Mouse (Mus musculus): ENCODE measurements around the gene Galnt6. TPM values are rescaled to one million over a fixed set of nuclear protein-coding genes. Genes with fewer than 3 reads are reported as not detected.
A peak's percentile ranks its signal among the peaks of the same experiment; 100 is the strongest.

Gene Galnt6
- total RNA-seq, 2 experiments from 2014 or later: 2.0 to 2.1 TPM

- no peak for DNase-seq (ENCODE audit: low spot score in 2 of 2)
These were observed 42.7 kb downstream of the Galnt6 start for GRCm38 (mm10) chr15:100686434-100686833.

- no peak for DNase-seq (ENCODE audit: low spot score in 2 of 2)
These were observed 43.3 kb downstream of the Galnt6 start for GRCm38 (mm10) chr15:100685849-100686248.

- DNase-seq (ENCODE audit: low spot score in 2 of 2): no peak
These were observed 43.9 kb downstream of the Galnt6 start for GRCm38 (mm10) chr15:100685255-100685654.

DNA sequence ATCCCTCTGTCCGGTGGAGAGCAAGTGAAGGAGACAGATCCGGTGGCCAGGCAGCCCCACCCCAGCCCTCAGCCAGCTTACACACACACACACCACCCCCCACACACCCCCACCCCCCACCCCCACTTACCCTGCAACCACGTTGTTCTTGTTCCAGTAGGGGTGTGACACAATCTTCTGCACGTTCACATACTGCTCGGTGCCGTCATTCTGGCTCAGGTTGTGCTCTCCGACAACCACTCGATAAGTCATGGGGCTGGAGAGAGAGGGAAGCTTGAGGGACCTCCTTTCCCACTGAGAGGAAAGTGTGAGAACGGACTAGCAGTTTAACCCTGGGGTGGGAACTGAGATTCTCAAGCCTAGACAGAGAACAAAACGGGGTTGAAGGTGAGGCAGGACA, 44.7 kb downstream of the Galnt6 start:
- DNase-seq (ENCODE audit: low spot score in 2 of 2): no peak

DNA sequence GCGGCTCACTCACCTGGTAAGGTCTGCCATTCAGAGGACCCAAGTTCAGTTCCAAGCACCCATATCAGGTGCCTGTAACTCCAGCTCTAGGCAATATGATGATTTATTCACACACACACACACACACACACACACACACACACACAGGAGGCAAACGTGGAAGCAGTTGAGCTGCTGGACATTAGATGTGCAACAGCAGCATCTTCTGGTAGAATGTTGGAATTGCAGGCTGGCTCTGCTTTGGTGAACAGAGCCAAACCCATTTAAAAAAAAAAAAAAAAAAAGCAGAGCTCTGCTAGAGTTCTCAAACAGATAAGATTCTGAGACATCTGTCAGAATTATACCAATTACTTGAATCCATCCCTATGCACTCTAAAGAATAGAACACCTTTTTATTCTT, 46.1 kb downstream of the Galnt6 start:
- DNase-seq (ENCODE audit: low spot score in 2 of 2): peak; percentile 76 to 86

DNA sequence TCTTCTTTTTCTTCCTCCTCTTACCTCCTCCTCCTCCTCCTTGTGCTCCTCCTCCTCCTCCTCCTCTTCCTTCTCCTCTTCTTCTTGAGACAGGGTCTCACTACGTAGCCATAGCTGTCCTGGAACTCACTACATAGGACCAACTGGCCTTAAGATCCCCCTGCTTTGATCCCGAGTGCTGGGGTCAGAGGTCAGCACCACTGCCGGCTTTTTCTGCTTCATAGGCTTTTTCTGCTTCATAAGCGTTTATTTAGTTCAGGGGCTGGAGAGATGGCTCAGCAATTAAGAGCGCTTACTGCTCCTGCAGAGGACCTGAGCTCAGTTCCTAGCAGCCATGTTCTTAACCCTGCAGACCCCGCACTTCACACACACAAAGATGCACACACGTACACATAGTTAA, 47.4 kb downstream of the Galnt6 start:
- DNase-seq (ENCODE audit: low spot score in 2 of 2): no peak

- no peak for DNase-seq (ENCODE audit: low spot score in 2 of 2)
These were observed 48.8 kb downstream of the Galnt6 start for GRCm38 (mm10) chr15:100680381-100680780.

- no peak for DNase-seq (ENCODE audit: low spot score in 2 of 2)
These were observed 50.2 kb downstream of the Galnt6 start for GRCm38 (mm10) chr15:100679005-100679404.

DNA sequence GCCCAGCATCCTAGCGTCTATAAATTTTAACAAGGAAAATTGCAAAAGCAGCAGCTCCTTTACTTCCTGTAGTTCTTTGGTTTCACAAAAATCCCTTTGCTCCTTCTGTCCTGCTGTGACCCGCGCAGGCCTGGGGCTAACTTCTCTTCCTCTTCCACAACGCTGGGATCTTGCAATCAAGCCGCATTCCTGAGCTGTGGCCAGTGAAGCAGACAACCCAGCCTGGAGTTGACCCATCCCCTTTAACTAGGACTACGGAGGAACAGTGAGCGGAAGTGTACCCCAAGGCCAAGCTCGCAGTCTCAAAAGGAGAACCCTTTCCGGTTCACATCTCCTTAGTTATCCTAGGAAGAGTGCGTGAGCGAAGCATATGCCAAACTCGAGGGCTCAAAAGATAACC, 50.6 kb downstream of the Galnt6 start:
- no peak for DNase-seq (ENCODE audit: low spot score in 2 of 2)

DNA sequence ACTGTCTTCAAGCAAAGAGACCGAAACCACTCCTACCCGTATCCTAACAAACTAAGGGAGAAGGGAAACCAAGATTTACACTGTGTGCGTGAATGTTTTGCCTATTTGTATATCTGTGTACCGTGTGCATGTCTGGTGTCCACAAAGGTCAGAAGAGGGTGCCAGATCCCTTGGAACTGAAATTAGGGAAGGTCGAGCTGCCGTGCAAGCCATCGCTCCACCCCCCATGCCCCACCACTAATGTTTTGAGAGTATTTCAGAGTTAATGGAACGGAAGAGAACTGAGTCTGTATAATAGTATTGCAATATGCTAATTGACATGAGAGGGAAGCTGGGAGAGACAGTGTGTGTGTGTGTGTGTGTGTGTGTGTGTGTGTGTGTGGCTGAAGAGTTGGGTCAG, 51.5 kb downstream of the Galnt6 start:
- no peak for DNase-seq (ENCODE audit: low spot score in 2 of 2)

DNA sequence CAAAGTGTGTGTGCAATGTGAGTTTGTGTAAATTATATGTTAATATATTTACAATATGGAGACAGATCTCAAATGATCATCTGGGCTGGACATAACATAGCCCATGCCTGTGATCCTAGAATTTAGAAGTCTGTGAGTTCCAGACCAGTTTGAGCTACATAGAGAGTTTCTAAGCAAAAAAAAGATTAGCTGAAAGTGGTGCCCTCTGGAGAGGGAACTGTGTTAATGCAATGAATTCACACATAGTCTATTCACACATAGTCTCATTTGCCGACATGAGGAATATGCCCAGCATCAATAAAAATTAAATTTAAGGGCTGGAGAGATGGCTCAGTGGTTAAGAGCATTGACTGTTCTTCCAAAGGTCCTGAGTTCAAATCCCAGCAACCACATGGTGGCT, 52.7 kb downstream of the Galnt6 start:
- DNase-seq (ENCODE audit: low spot score in 2 of 2): no peak

DNA sequence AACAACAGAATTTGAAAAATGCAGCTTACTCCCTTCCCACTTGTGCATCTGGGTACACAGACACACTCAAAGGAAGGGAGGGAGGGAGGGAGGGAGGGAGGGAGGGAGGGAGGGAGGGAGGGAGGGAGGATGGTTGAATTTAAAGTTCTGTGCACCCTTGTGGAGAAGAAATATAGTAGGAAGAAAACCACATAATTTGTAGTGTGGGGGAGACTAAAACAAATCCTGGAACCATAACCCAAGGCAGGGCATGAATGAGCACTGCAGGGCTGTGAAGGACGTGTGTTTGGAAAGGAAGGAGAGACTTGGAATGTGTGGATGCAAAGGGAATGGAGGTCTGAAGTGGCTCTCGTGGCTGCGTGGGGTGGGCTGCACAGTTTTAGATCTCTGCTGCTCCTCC, 53.7 kb downstream of the Galnt6 start:
- DNase-seq (ENCODE audit: low spot score in 2 of 2): no peak

DNA sequence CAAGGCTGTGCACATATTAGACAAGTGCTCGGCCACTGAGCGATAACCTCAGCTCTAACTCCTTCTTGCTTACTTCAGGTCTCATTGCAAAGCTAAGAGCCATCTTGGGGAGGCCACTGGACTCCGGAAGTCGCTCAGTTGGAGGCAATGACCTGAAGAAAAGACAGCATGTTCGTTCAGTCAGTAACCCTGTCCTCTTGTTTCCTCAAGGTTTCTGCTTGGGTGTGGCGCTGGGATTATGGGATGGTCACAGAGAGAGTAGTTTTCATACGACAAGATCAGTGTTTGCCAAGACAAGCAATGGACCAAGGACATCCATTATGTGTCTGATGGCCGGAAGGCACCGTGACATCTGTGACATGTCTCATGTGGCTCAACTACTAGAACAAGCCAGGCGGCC, 54.6 kb downstream of the Galnt6 start:
- DNase-seq (ENCODE audit: low spot score in 2 of 2): no peak

GRCm38 (mm10) chr15:100673585-100674391, 55.4 kb downstream of the Galnt6 start:
- DNase-seq (ENCODE audit: low spot score in 2 of 2): no peak

GRCm38 (mm10) chr15:100670833-100671232, 58.3 kb downstream of the Galnt6 start:
- no peak for DNase-seq (ENCODE audit: low spot score in 2 of 2)

DNA sequence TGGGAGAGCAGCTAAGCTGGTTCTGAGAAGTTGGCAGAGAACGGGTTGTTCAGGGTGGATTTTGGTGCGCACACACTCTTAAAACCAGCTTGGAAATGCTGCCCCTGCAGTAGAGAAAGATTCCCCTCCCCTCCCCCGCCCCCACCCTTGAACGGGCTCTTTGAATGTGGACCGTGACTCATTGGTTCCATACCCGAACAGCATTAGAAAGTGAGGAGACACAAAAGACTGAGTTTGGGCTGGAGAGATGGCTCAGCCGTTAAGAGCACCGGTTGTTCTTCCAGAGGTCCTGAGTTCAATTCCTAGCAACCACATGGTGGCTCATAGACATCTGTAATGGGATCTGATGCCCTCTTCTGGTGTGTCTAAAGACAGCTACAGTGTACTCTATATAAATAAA, 59.2 kb downstream of the Galnt6 start:
- no peak for DNase-seq (ENCODE audit: low spot score in 2 of 2)

DNA sequence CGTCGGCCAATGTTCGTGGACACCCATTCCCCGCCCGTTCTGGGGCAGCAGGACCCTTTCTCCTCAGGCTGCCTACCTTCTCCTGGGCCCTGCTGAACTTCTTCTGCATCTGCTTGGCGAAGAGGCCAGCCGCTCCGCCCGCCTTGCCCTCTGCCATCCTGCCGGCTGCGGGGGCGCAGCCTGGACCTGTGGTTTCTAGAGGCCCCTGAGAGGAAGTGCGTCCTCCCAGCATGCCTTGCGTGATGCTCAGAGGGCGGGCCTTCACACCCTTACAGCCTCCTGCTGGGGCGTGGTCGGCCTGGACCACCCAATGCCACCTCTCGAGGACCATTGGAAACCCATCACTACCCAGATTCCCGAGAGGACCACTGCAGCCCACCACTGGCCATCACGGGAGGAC, 59.8 kb downstream of the Galnt6 start, which contains the start of gene Bin2:
Gene Bin2, minus strand, starts transcription at position 217 of the 400 bp plus-strand sequence.
- no peak for DNase-seq (ENCODE audit: low spot score in 2 of 2)

DNA sequence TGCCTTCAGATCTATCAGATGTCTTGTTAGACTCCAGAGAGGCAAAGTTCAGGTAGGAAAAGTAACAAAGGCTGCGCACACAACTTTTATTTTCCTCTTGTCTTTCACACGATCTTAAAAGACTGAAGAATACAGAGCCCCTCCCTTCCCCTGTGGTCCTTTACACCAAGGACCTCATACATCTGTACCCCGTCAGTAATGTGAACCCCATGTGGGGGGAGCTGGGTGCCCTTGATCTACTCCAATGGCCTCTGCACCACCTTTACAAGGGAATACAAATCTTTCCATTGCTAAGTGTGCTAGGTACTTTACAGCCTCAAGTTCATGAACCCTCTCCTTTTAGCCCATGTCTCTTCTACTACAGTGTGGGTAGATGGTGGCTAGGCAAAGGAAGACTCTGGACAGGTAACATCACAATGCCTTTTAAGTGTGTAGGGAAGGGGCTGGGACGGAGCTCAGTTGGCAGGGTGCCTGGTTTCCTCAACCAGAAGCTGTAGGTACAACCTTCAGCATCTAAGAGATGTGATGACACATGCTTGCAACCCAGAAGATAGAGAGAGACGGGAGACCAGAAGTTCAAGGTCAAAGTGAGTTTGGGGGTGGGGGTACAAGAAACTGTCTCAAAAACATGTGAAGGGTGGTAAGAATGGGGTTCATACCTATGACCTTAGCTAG, 61.2 kb downstream of the Galnt6 start:
- no peak for DNase-seq (ENCODE audit: low spot score in 2 of 2)

DNA sequence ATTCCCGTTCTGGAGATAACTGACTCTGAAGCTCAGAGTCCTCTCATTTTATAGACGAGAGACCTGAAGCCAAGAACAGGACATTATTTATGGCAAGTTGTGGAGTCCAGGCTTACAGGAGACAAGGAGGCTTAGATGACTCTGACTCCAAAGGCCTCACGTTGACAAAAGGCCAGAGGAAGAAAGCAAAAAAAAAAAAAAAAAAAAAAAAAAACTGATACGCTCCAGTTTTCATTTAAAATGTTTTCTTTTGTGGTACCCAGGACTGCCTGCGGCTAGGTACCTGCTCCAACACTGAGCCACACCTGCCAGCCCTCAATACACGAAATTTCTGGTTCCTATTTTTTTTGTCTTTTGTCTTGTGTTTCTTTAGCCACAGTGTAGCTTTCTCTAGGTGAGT, 61.8 kb downstream of the Galnt6 start:
- DNase-seq (ENCODE audit: low spot score in 2 of 2): no peak

- DNase-seq (ENCODE audit: low spot score in 2 of 2): no peak
These were observed 62.3 kb downstream of the Galnt6 start for GRCm38 (mm10) chr15:100666851-100667250.

DNA sequence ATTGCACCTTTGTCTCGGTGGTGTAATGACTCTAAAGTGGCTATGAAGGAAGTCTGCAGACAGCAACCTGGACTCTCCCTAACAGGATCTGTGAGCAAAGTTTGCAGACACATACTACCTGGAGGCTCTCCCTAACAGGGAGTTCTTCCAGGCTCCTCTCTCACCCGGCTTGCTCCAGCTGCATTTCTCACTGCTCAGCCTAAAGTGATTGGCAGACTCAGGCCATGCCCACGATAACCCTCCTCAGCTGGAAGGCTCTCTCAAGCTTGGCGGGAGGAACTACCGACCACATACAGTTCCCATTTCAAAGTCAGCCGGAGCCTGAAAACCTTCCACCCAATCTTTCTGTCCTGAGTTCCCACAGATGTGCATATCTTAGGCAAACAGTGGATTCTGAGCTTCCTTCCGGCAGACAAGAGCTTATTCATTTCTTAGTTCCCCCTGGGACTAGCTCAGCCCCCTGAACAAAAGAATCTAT, 62.9 kb downstream of the Galnt6 start:
- DNase-seq (ENCODE audit: low spot score in 2 of 2): no peak

GRCm38 (mm10) chr15:100665411-100666218, 63.6 kb downstream of the Galnt6 start:
- DNase-seq (ENCODE audit: low spot score in 2 of 2): no peak

Data from layer of hippocampus, postnatal 14 days (tissue).